Mouse (Mus musculus) thymus, adult 2 months (tissue): Measurements from ENCODE around the gene Gm28047. TPM values are rescaled to one million over a fixed set of nuclear protein-coding genes. Genes with fewer than 3 reads are reported as not detected.

Experiments
- DNase-seq: peaks from one replicate; pipeline ENCODE4 v3.0.0; 2021
- H3K27ac ChIP-seq: fragments of 200-500 bp; 2 replicates; pipeline ENCODE4 v1.5.1; 2012; ENCODE audit warnings: low read length, control low read depth; ENCODE audit not compliant: control insufficient read depth, insufficient read depth
- H3K27me3 ChIP-seq: fragments of 200-500 bp; 2 replicates; pipeline ENCODE4 v1.6.1; 2012; ENCODE audit warnings: mild to moderate bottlenecking, low read length, moderate library complexity, mixed read lengths; ENCODE audit not compliant: control insufficient read depth, insufficient read depth
- H3K36me3 ChIP-seq: fragments of 200-500 bp; 2 replicates; pipeline ENCODE4 v1.6.1; 2012; ENCODE audit warnings: mild to moderate bottlenecking, low read length, moderate library complexity; ENCODE audit not compliant: control insufficient read depth, insufficient read depth
- H3K4me1 ChIP-seq: fragments of 200-500 bp; replicated peaks from 2 replicates; pipeline ENCODE4 v1.6.1; 2012; ENCODE audit warnings: low read length; ENCODE audit not compliant: control insufficient read depth, insufficient read depth
- H3K4me3 ChIP-seq: fragments of 200-500 bp; 2 replicates; pipeline ENCODE4 v1.5.1; 2012; ENCODE audit warnings: mild to moderate bottlenecking, low read length, control low read depth, moderate library complexity; ENCODE audit not compliant: control insufficient read depth, insufficient read depth
- CTCF ChIP-seq: fragments of 200-500 bp; IDR thresholded peaks from 2 replicates; pipeline ENCODE4 v1.5.1; 2012; ENCODE audit warnings: mild to moderate bottlenecking, control low read depth, low read length, moderate library complexity, borderline replicate concordance; ENCODE audit not compliant: control insufficient read depth, poor library complexity, insufficient read depth; ENCODE audit errors: extremely low read depth
- POLR2A ChIP-seq: fragments of 200-500 bp; IDR thresholded peaks from 2 replicates; pipeline ENCODE4 v1.6.1; 2012; ENCODE audit warnings: mild to moderate bottlenecking, low read length, control low read depth, moderate library complexity; ENCODE audit not compliant: control insufficient read depth, poor library complexity, insufficient read depth; ENCODE audit errors: extremely low read depth
- WGBS: fragments of 180-500 bp; shearing (Covaris S2); methylation state at CpG from one replicate; pipeline ENCODE4 v1.1.7; 2018; 5-methylcytosine and 5-hydroxymethylcytosine counted together
- polyA plus RNA-seq: library from polyadenylated mRNA; depleted of rRNA; stranded (reverse); fragments of >200 nt; gene quantifications from 2 replicates; pipeline ENCODE4 v1.2.3, GENCODE M21; 2012; rRNA removed

Gene Gm28047
- not detected in 2 replicates for polyA plus RNA-seq

DNA sequence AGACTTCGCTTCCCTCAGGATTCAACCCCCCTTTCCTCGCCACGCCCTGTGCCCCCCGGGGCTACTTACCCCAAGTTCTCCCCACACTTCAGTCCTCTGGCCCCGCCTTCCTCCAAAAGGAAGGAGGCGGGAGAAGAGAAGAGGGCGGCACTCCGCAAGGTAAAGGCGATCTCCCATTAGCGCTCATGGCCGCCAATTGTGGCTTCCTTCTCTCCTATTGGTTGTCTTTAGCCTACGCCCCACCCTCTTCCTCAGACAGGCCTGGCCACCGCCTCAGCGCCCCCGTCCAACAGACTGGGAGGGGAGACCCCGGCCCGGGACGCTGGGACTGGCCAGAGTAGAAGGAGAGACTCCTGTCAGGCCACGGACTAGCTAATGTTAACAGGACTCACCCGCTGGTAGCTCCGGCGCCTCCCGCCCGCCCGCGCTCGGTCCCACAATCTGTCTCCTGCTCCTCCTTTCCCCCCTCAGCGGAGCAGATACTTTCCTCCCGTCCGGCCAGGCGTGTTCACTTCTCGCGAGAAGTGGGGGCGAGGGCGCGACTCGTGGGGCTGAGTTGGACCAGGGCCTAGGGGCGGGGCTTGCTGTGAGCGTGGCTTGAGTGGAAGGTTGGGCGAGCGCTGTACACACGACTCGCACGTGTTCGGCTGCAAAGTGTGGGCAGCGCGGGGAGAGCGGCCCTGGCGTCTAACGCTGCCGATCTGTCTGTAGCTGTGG lies at the start of gene Gm28047, which contains the start of gene Atf7:
Gene Gm28047, minus strand, starts transcription at position 98 of the 717 bp plus-strand sequence.
Gene Atf7, minus strand, starts transcription at position 495 of the 717 bp plus-strand sequence.
- peak; percentile 50 for TF ChIP-seq POLR2A
- 0 out of 2 replicates have a peak, but pooled peaks have one; percentile 35 for TF ChIP-seq CTCF
- under 1% methylated on average over 51 of the region's 51 CpGs for WGBS
- H3K36me3 ChIP-seq: no peaks in the 10 kb centered on the region
- H3K4me1 ChIP-seq: peaks cover 9% of the 10 kb centered on the region
- H3K27ac ChIP-seq: peak within 1 kb of the TSS; percentile 39; the same call in 1 of the 2 replicates
- peak within 1 kb of the TSS; percentile 73 for H3K4me3 ChIP-seq
- peak; percentile 100 for DNase-seq
- no peaks in the 10 kb centered on the region for H3K27me3 ChIP-seq

DNA sequence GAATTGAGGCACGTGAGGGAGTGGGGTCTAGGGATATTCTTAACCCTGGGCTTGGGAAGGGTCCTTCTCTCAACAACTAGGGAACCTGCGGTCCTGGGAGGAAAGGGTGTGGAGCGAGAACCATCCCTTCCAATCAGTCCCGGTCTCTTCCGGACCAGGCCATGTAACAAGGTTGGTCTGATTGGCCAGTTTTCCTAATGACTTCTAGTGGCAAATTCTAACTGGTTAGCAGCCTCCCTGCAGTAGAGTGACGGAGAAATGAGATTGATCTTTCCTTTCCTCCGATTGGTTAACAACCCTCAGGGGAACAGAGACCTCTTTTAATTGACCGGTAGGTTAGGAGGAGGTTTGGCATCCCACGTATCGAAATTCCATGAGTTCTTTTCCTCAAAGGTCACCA lies 48.7 kb upstream of the Gm28047 start:
- peaks cover 12% of the 10 kb centered on the region for H3K27me3 ChIP-seq
- no peaks in the 10 kb centered on the region for H3K36me3 ChIP-seq
- peaks cover 15% of the 10 kb centered on the region for H3K4me1 ChIP-seq
- DNase-seq: no peak
- no peak overlapping the region for H3K4me3 ChIP-seq
- WGBS: 59% methylated on average over 10 of the region's 10 CpGs
- TF ChIP-seq CTCF: no peak
- TF ChIP-seq POLR2A: no peak
- no peak overlapping the region for H3K27ac ChIP-seq

DNA sequence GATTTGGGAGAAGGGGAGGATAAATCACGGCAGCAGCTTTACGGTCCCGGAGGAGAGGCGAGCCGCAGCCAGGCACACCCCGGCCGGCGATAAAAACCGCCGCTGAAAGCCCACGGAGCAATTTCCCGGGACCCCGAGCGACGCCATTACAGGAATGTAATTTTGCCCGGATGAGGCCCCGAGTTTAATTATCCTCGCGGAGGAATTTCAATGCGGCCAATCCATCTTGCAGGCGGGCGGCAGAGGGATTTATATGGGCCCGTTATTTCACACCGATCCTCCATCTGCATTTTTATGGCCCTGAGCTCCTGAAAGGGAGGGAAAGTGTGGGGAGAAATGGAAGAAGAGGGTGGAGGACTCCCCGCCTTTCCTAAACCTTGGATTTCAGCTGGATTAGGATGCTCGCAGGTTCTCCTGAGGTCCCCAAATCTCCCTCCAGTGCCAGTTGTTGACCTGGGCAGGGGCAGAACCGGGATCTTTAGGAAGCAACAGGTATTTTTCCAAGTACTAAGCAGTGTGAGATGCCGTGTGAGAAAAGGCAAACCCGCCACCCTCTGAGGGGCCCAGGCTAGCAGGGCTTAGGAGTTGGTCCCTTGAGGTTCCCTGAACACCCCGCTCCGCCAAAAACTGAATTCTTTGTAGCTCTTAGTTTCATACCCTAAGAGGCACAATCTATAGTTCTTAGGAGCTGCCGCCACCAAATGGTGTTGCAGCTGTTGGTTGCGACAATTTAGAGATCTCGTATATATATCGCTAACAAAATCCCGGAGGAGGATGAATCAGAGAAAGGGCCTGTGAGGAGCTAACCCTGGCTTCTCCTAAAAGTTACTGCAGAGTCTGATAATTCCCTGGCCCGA lies 47.6 kb upstream of the Gm28047 start, which contains the start of gene Atp5g2:
Gene Atp5g2, minus strand, starts transcription at position 138 of the 857 bp plus-strand sequence.
- Histone ChIP-seq H3K27me3 (peaks cover 12% of the 10 kb centered on the region), H3K36me3 (peaks cover under 1% of the 10 kb centered on the region; the same call in 1 of the 2 replicates), H3K4me3 (peak within 1 kb of the TSS; percentile 32), H3K27ac (peak within 1 kb of the TSS; percentile 37; the same call in 1 of the 2 replicates), H3K4me1 (peaks cover 15% of the 10 kb centered on the region)
- DNase-seq: peak; percentile 8
- WGBS: 24% methylated on average over 37 of the region's 37 CpGs
- TF ChIP-seq POLR2A: no peak
- no peak for TF ChIP-seq CTCF

DNA sequence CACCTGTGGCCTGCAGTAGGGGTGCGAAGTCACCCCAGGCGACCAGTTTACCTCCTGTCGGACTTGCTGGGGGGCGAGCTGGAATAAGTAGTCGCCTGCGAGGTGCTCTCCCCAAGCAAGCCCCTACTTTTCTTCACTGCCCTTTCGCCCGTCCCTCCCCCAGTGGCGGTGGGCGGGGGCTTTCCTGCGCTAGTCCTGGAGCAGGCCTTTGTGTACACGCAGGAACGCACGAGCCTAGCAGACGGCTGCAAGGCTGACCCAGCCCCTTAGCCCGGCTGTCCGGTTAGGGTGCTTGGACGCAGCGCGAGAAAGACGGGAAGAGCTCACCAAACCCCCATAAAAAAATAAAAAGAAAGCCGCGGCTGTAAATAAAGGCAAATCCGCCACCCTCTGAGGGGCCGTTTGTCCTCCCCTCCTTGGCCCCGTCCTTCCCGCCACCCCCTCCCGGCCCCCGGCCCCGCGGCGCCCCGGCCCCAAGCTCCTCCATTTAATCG lies 46.9 kb upstream of the Gm28047 start:
- H3K27me3 ChIP-seq: peaks cover 12% of the 10 kb centered on the region
- H3K27ac ChIP-seq: 0 out of 2 replicates have a peak overlapping the region, but pooled peaks have one; percentile 17
- peak overlapping the region; percentile 32 for H3K4me3 ChIP-seq
- peaks cover 15% of the 10 kb centered on the region for H3K4me1 ChIP-seq
- WGBS: 4% methylated on average over 34 of the region's 34 CpGs
- TF ChIP-seq CTCF (no peak), POLR2A (no peak)
- H3K36me3 ChIP-seq: peaks cover 8% of the 10 kb centered on the region
- peak; percentile 56 for DNase-seq

DNA sequence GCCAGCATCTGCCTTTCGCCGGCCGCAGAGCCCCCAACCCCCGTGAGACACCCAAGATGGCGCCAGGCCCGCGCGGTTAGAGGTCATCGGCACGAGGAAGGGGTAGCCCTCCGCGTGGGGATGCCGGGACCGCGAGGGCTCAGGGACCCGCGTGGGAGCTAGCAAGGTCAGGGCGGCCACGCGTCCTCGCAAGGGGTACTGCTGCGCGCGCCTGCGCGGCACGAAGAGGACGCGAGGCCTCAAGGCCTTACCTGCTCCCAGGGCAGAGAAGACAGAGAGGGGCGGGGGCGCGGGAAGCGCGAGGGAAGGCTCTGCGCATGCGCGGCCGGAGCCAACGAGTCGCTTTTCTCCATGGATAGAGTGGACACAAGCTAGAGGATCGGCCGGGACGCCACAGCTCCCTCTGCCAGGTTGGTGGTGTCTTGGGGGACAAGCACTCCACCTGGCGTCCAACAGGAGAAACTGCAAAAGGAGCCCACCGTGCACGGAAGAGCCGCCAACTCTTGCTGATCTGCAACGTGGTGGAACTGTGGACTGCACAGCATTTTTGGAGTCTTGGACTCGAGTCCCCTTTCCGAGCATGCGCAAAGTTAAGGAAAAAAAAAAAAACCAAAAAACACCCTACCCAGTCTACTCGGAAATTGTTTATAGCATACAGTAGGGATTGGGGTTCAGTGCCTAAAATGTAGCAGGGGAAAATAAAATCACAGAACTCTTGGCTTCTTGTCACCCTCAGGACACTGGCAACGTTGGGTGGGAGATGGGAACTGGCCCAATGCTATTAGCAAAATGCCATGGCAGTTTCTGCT lies 46.1 kb upstream of the Gm28047 start:
- peaks cover 15% of the 10 kb centered on the region for H3K4me1 ChIP-seq
- TF ChIP-seq POLR2A: peak; percentile 95
- peak; percentile 97 for TF ChIP-seq CTCF
- WGBS: under 1% methylated on average over 53 of the region's 53 CpGs
- H3K27ac ChIP-seq: peak overlapping the region; percentile 3; the same call in 1 of the 2 replicates
- peak overlapping the region; percentile 80 for H3K4me3 ChIP-seq
- peak; percentile 95 for DNase-seq
- H3K36me3 ChIP-seq: peaks cover 9% of the 10 kb centered on the region
- peaks cover 12% of the 10 kb centered on the region for H3K27me3 ChIP-seq

DNA sequence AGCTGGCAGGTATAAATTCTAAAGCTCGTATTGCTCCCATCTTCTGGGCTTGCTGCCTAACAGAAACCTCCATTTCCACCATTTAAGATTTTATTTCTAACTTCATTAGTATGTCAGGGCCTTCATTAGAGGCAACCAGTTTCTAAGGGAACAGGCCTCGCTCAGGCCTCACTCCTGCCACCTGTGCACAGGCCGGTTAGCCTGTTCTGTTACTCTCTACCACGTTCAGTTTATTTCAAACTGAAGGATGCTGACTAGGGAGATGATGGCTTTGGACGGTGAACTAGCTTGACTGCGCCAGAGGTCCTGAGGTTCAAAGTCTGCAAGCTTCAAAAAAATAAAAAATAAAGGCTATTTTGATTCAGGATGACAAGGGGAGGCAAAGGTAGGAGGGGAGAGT lies 45.4 kb upstream of the Gm28047 start:
- Histone ChIP-seq H3K4me3 (peak overlapping the region; percentile 80), H3K36me3 (peaks cover 11% of the 10 kb centered on the region), H3K27me3 (peaks cover 12% of the 10 kb centered on the region), H3K4me1 (peaks cover 15% of the 10 kb centered on the region), H3K27ac (peak overlapping the region; percentile 3; the same call in 1 of the 2 replicates)
- peak; percentile 11 for DNase-seq
- TF ChIP-seq POLR2A (no peak), CTCF (no peak)
- WGBS: 5% methylated on average over 6 of the region's 6 CpGs
